Mouse (Mus musculus): ENCODE data around the gene Ddx54. TPM values are rescaled to one million over a fixed set of nuclear protein-coding genes. Genes with fewer than 3 reads are reported as not detected.

The Ddx54 gene
- total RNA-seq, 2 experiments from 2014 or later, result 34.0 to 41.6 TPM

- no peak for DNase-seq (ENCODE audit: low spot score in 2 of 2)
These were observed 61.9 kb downstream of the Ddx54 start for GRCm38 (mm10) chr5:120674229-120675145.

GRCm38 (mm10) chr5:120677516-120677915 is 65.0 kb downstream of the Ddx54 start:
- DNase-seq (ENCODE audit: low spot score in 2 of 2), result no peak

Other genes with a start within 250 kb of the Ddx54 start
- gene Lhx5, start 181.0 kb upstream of the Ddx54 start, total RNA-seq (2021), result not detected
- 1 to 10 TPM; 7.9 to 8.6 TPM for gene Sdsl, start 139.9 kb upstream of the Ddx54 start, total RNA-seq (2021)
- not detected for gene Sds, start 136.2 kb upstream of the Ddx54 start, total RNA-seq (2021)
- gene Plbd2, start 109.1 kb upstream of the Ddx54 start, total RNA-seq (2021), result 10 to 100 TPM; 54.5 to 57.2 TPM
- 1 to 10 TPM; 5.8 to 8.1 TPM for gene Slc8b1, start 101.6 kb upstream of the Ddx54 start, total RNA-seq (2021)
- 10 to 100 TPM; 34.9 to 35.8 TPM for gene Tpcn1, start 24.1 kb upstream of the Ddx54 start, total RNA-seq (2021)
- 1 to 10 TPM in 1 of 2 experiments, under 1 TPM in 1; 0.70 to 1.3 TPM for gene Iqcd, start 23.7 kb upstream of the Ddx54 start, total RNA-seq (2021)
- 10 to 100 TPM; 28.7 to 31.0 TPM for gene Rita1, start 150 bp upstream of the Ddx54 start, total RNA-seq (2021)
- not detected for gene Cfap73, start 21.5 kb downstream of the Ddx54 start, total RNA-seq (2021)
- 10 to 100 TPM; 70.5 to 83.0 TPM for gene Rasal1, start 36.1 kb downstream of the Ddx54 start, total RNA-seq (2021)
- gene Dtx1, start 99.2 kb downstream of the Ddx54 start, total RNA-seq (2021), result 10 to 100 TPM; 73.1 to 78.8 TPM
- gene Oas2, start 137.1 kb downstream of the Ddx54 start, total RNA-seq (2021), result under 1 TPM in 1 of 2 experiments, not detected in 1; 0.26 TPM
- gene Oas3, start 164.9 kb downstream of the Ddx54 start, total RNA-seq (2021), result not detected
- not detected for gene Oas1e, start 182.8 kb downstream of the Ddx54 start, total RNA-seq (2021)
- gene Oas1c, start 199.8 kb downstream of the Ddx54 start, total RNA-seq (2021), result under 1 TPM; 0.56 to 0.80 TPM
- not detected for gene Oas1f, start 234.6 kb downstream of the Ddx54 start, total RNA-seq (2021)
- gene Oas1h, start 248.7 kb downstream of the Ddx54 start, total RNA-seq (2021), result not detected

All from left cerebral cortex, adult 18-20 months (tissue).